Mouse (Mus musculus): Measurements from ENCODE around the gene Jag2. TPM values are rescaled to one million over a fixed set of nuclear protein-coding genes. Genes with fewer than 3 reads are reported as not detected.

The Jag2 gene
- polyA plus RNA-seq (2016; fragmentation: Nextera tagmentation; extraction: Ambion mirVana) = 2.4 and 2.8 TPM in 2 replicates

GRCm38 (mm10) chr12:112929562-112930352, at the start of gene Jag2:
Jag2 (minus strand) TSS chr12:112929776.
- H3K27me3 ChIP-seq (ENCODE audit: low read depth, poor library complexity, severe bottlenecking) = peaks cover 78% of the 10 kb centered on the region
- WGBS = 14% methylated on average over 79 of the region's 85 CpGs
- peaks cover 46% of the 10 kb centered on the region for H3K4me1 ChIP-seq
- peak within 1 kb of the TSS; percentile 76 for H3K27ac ChIP-seq (replicated peaks)
- peak within 1 kb of the TSS; percentile 64 for H3K4me3 ChIP-seq
- H3K36me3 ChIP-seq = no peaks in the 10 kb centered on the region
- no peaks in the 10 kb centered on the region for H3K9me3 ChIP-seq (replicated peaks)
- DNase-seq (ENCODE audit: low spot score) = peak; percentile 78

- 47% methylated on average over 12 of the region's 12 CpGs for WGBS
- Histone ChIP-seq H3K27ac (replicated peaks) (peak overlapping the region; percentile 94), H3K36me3 (peaks cover 83% of the 10 kb centered on the region), H3K27me3 (ENCODE audit: low read depth, poor library complexity, severe bottlenecking) (0 out of 2 replicates have a peak, but pooled peaks cover 5% of the 10 kb centered on the region), H3K9me3 (replicated peaks) (no peaks in the 10 kb centered on the region), H3K4me1 (peaks cover 24% of the 10 kb centered on the region), H3K4me3 (peak overlapping the region; percentile 87)
- no peak for DNase-seq (ENCODE audit: low spot score)
These were observed 47.6 kb upstream of the Jag2 start for GRCm38 (mm10) chr12:112977156-112977555.

GRCm38 (mm10) chr12:112976371-112977073, 46.9 kb upstream of the Jag2 start, which contains the start of gene Btbd6:
Btbd6 (plus strand) TSS chr12:112976482.
- peaks cover 24% of the 10 kb centered on the region for H3K4me1 ChIP-seq
- 1% methylated on average over 78 of the region's 80 CpGs for WGBS

GRCm38 (mm10) chr12:112974736-112975135, 45.2 kb upstream of the Jag2 start:
- no peak for DNase-seq (ENCODE audit: low spot score)
- no peak overlapping the region for H3K4me3 ChIP-seq
- peaks cover 83% of the 10 kb centered on the region for H3K36me3 ChIP-seq
- H3K27ac ChIP-seq (replicated peaks) = no peak overlapping the region
- WGBS = 90% methylated on average over 9 of the region's 9 CpGs
- peaks cover 24% of the 10 kb centered on the region for H3K4me1 ChIP-seq
- H3K9me3 ChIP-seq (replicated peaks) = no peaks in the 10 kb centered on the region
- H3K27me3 ChIP-seq (ENCODE audit: low read depth, poor library complexity, severe bottlenecking) = 0 out of 2 replicates have a peak, but pooled peaks cover 5% of the 10 kb centered on the region

More at GRCm38 (mm10) chr12:112976371-112977073, 46.9 kb upstream of the Jag2 start, which contains the start of gene Btbd6:
- Histone ChIP-seq H3K36me3 (peaks cover 83% of the 10 kb centered on the region), H3K27me3 (ENCODE audit: low read depth, poor library complexity, severe bottlenecking) (0 out of 2 replicates have a peak, but pooled peaks cover 5% of the 10 kb centered on the region), H3K4me3 (peak within 1 kb of the TSS; percentile 87), H3K27ac (replicated peaks) (peak within 1 kb of the TSS; percentile 94), H3K9me3 (replicated peaks) (no peaks in the 10 kb centered on the region)
- DNase-seq (ENCODE audit: low spot score) = peak; percentile 84

GRCm38 (mm10) chr12:112969616-112970015, 40.0 kb upstream of the Jag2 start:
- WGBS = 88% methylated on average over 6 of the region's 6 CpGs
- Histone ChIP-seq H3K4me3 (no peak overlapping the region), H3K27ac (replicated peaks) (no peak overlapping the region), H3K9me3 (replicated peaks) (no peaks in the 10 kb centered on the region), H3K36me3 (peaks cover 99% of the 10 kb centered on the region), H3K4me1 (no peaks in the 10 kb centered on the region), H3K27me3 (ENCODE audit: low read depth, poor library complexity, severe bottlenecking) (no peaks in the 10 kb centered on the region)
- DNase-seq (ENCODE audit: low spot score) = no peak

GRCm38 (mm10) chr12:112968943-112969342, 39.4 kb upstream of the Jag2 start:
- peaks cover 100% of the 10 kb centered on the region for H3K36me3 ChIP-seq
- H3K4me3 ChIP-seq = no peak overlapping the region
- H3K4me1 ChIP-seq = no peaks in the 10 kb centered on the region
- H3K27me3 ChIP-seq (ENCODE audit: low read depth, poor library complexity, severe bottlenecking) = no peaks in the 10 kb centered on the region
- DNase-seq (ENCODE audit: low spot score) = no peak
- 76% methylated on average over 8 of the region's 8 CpGs for WGBS
- H3K27ac ChIP-seq (replicated peaks) = no peak overlapping the region
- no peaks in the 10 kb centered on the region for H3K9me3 ChIP-seq (replicated peaks)

GRCm38 (mm10) chr12:112965783-112966182, 36.2 kb upstream of the Jag2 start:
- Histone ChIP-seq H3K9me3 (replicated peaks) (no peaks in the 10 kb centered on the region), H3K36me3 (peaks cover 100% of the 10 kb centered on the region), H3K27me3 (ENCODE audit: low read depth, poor library complexity, severe bottlenecking) (no peaks in the 10 kb centered on the region), H3K4me1 (no peaks in the 10 kb centered on the region), H3K4me3 (no peak overlapping the region), H3K27ac (replicated peaks) (no peak overlapping the region)
- DNase-seq (ENCODE audit: low spot score) = no peak
- 92% methylated on average over 13 of the region's 13 CpGs for WGBS

- Histone ChIP-seq H3K27ac (replicated peaks) (no peak overlapping the region), H3K36me3 (peaks cover 92% of the 10 kb centered on the region), H3K4me1 (peaks cover 4% of the 10 kb centered on the region; the same call in 1 of the 2 replicates), H3K4me3 (no peak overlapping the region), H3K9me3 (replicated peaks) (no peaks in the 10 kb centered on the region), H3K27me3 (ENCODE audit: low read depth, poor library complexity, severe bottlenecking) (no peaks in the 10 kb centered on the region)
- DNase-seq (ENCODE audit: low spot score) = no peak
- 91% methylated on average over 5 of the region's 5 CpGs for WGBS
These were observed 32.3 kb upstream of the Jag2 start for GRCm38 (mm10) chr12:112961872-112962271.

GRCm38 (mm10) chr12:112961428-112961827, 31.9 kb upstream of the Jag2 start:
- Histone ChIP-seq H3K27ac (replicated peaks) (no peak overlapping the region), H3K9me3 (replicated peaks) (no peaks in the 10 kb centered on the region), H3K27me3 (ENCODE audit: low read depth, poor library complexity, severe bottlenecking) (no peaks in the 10 kb centered on the region), H3K4me1 (peaks cover 4% of the 10 kb centered on the region; the same call in 1 of the 2 replicates), H3K36me3 (peaks cover 92% of the 10 kb centered on the region), H3K4me3 (no peak overlapping the region)
- WGBS = 89% methylated on average over 7 of the region's 7 CpGs
- DNase-seq (ENCODE audit: low spot score) = no peak

GRCm38 (mm10) chr12:112959421-112959820, 29.8 kb upstream of the Jag2 start:
- H3K27me3 ChIP-seq (ENCODE audit: low read depth, poor library complexity, severe bottlenecking) = no peaks in the 10 kb centered on the region
- H3K4me1 ChIP-seq = peaks cover 8% of the 10 kb centered on the region; the same call in 1 of the 2 replicates
- no peak overlapping the region for H3K4me3 ChIP-seq
- 90% methylated on average over 8 of the region's 8 CpGs for WGBS
- H3K9me3 ChIP-seq (replicated peaks) = no peaks in the 10 kb centered on the region
- DNase-seq (ENCODE audit: low spot score) = no peak
- H3K27ac ChIP-seq (replicated peaks) = no peak overlapping the region
- peaks cover 77% of the 10 kb centered on the region for H3K36me3 ChIP-seq

- 54% methylated on average over 4 of the region's 4 CpGs for WGBS
- DNase-seq (ENCODE audit: low spot score) = peak; percentile 47
- no peak overlapping the region for H3K4me3 ChIP-seq
- no peak overlapping the region for H3K27ac ChIP-seq (replicated peaks)
- no peaks in the 10 kb centered on the region for H3K27me3 ChIP-seq (ENCODE audit: low read depth, poor library complexity, severe bottlenecking)
- no peaks in the 10 kb centered on the region for H3K9me3 ChIP-seq (replicated peaks)
- H3K4me1 ChIP-seq = peaks cover 8% of the 10 kb centered on the region; the same call in 1 of the 2 replicates
- peaks cover 65% of the 10 kb centered on the region for H3K36me3 ChIP-seq
These were observed 28.7 kb upstream of the Jag2 start for GRCm38 (mm10) chr12:112958303-112958702.

GRCm38 (mm10) chr12:112955800-112956199, 26.2 kb upstream of the Jag2 start:
- H3K27ac ChIP-seq (replicated peaks) = no peak overlapping the region
- DNase-seq (ENCODE audit: low spot score) = peak; percentile 78
- WGBS = 36% methylated on average over 4 of the region's 4 CpGs

More at GRCm38 (mm10) chr12:112955800-112956199, 26.2 kb upstream of the Jag2 start:
- Histone ChIP-seq H3K9me3 (replicated peaks) (no peaks in the 10 kb centered on the region), H3K36me3 (peaks cover 40% of the 10 kb centered on the region), H3K4me1 (peaks cover 19% of the 10 kb centered on the region), H3K4me3 (no peak overlapping the region), H3K27me3 (ENCODE audit: low read depth, poor library complexity, severe bottlenecking) (peaks cover 9% of the 10 kb centered on the region; the same call in 1 of the 2 replicates)
